Mouse (Mus musculus): ENCODE data around the gene Srgap3. TPM values are rescaled to one million over a fixed set of nuclear protein-coding genes. Genes with fewer than 3 reads are reported as not detected.
A peak's percentile ranks its signal among the peaks of the same experiment; 100 is the strongest.

Srgap3 gene
- polyA plus RNA-seq, 1 experiment from 2014 or later: 11.0 TPM

DNA sequence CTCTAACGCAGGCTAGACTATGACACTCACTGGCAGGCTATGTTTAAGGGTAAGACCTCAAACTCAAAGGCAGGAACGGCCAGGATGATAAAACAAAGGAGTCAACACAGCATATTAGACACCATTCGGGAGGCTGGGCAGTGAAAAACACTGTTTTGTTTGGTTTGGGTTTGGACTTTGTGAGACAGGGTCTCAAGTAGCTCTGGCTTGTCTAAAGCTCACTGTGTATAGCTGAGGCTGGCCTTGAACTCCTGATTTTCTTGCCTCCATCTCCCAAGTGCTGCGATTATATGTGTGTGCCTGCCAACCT lies 136.6 kb downstream of the Srgap3 start:
- WGBS: 78% methylated on average over 4 of the region's 4 CpGs
- DNase-seq (ENCODE audit: low spot score): no peak
- no peaks in the 10 kb centered on the region for H3K36me3 ChIP-seq (replicated peaks; ENCODE audit: control insufficient read depth, insufficient read depth, low read depth, low read length)
- no peak overlapping the region for H3K4me3 ChIP-seq (ENCODE audit: low read depth, low read length)
- H3K9ac ChIP-seq (replicated peaks; ENCODE audit: low read length): no peak overlapping the region
- H3K4me1 ChIP-seq (ENCODE audit: control insufficient read depth, insufficient read depth, low read length): no peaks in the 10 kb centered on the region
- H3K27ac ChIP-seq (replicated peaks; ENCODE audit: low read depth, low read length): peak overlapping the region; percentile 69; the same call in 1 of the 2 replicates
- no peaks in the 10 kb centered on the region for H3K9me3 ChIP-seq (replicated peaks; ENCODE audit: control insufficient read depth, low read length)
- no peak for ATAC-seq (replicated peaks; ENCODE audit: insufficient number of reproducible peaks, low FRiP score, low TSS enrichment, low read depth)
- no peaks in the 10 kb centered on the region for H3K27me3 ChIP-seq (ENCODE audit: control insufficient read depth, insufficient read depth, low read length)
- H3K4me2 ChIP-seq (ENCODE audit: low read depth, low read length): no peak overlapping the region

GRCm38 (mm10) chr6:112809658-112810520 lies 137.2 kb downstream of the Srgap3 start:
- H3K9ac ChIP-seq (replicated peaks; ENCODE audit: low read length): no peak overlapping the region
- no peaks in the 10 kb centered on the region for H3K4me1 ChIP-seq (ENCODE audit: control insufficient read depth, insufficient read depth, low read length)
- no peak overlapping the region for H3K4me2 ChIP-seq (ENCODE audit: low read depth, low read length)
- H3K27me3 ChIP-seq (ENCODE audit: control insufficient read depth, insufficient read depth, low read length): no peaks in the 10 kb centered on the region
- no peaks in the 10 kb centered on the region for H3K36me3 ChIP-seq (replicated peaks; ENCODE audit: control insufficient read depth, insufficient read depth, low read depth, low read length)
- H3K27ac ChIP-seq (replicated peaks; ENCODE audit: low read depth, low read length): peak overlapping the region; percentile 69; the same call in 1 of the 2 replicates
- DNase-seq (ENCODE audit: low spot score) (peak; percentile 45), ATAC-seq (replicated peaks; ENCODE audit: insufficient number of reproducible peaks, low FRiP score, low TSS enrichment, low read depth) (peak; percentile 85)
- H3K9me3 ChIP-seq (replicated peaks; ENCODE audit: control insufficient read depth, low read length): no peaks in the 10 kb centered on the region
- 39% methylated on average over 15 of the region's 15 CpGs for WGBS
- H3K4me3 ChIP-seq (ENCODE audit: low read depth, low read length): no peak overlapping the region

GRCm38 (mm10) chr6:112808738-112809137 lies 138.3 kb downstream of the Srgap3 start:
- DNase-seq (ENCODE audit: low spot score): no peak
- no peak overlapping the region for H3K4me2 ChIP-seq (ENCODE audit: low read depth, low read length)
- ATAC-seq (replicated peaks; ENCODE audit: insufficient number of reproducible peaks, low FRiP score, low TSS enrichment, low read depth): no peak
- no peak overlapping the region for H3K27ac ChIP-seq (replicated peaks; ENCODE audit: low read depth, low read length)
- H3K9ac ChIP-seq (replicated peaks; ENCODE audit: low read length): no peak overlapping the region
- H3K36me3 ChIP-seq (replicated peaks; ENCODE audit: control insufficient read depth, insufficient read depth, low read depth, low read length): no peaks in the 10 kb centered on the region
- 81% methylated on average over 9 of the region's 9 CpGs for WGBS
- no peaks in the 10 kb centered on the region for H3K4me1 ChIP-seq (ENCODE audit: control insufficient read depth, insufficient read depth, low read length)
- H3K4me3 ChIP-seq (ENCODE audit: low read depth, low read length): no peak overlapping the region
- H3K27me3 ChIP-seq (ENCODE audit: control insufficient read depth, insufficient read depth, low read length): no peaks in the 10 kb centered on the region
- no peaks in the 10 kb centered on the region for H3K9me3 ChIP-seq (replicated peaks; ENCODE audit: control insufficient read depth, low read length)

GRCm38 (mm10) chr6:112801917-112802316 lies 145.1 kb downstream of the Srgap3 start:
- H3K9ac ChIP-seq (replicated peaks; ENCODE audit: low read length): no peak overlapping the region
- H3K4me1 ChIP-seq (ENCODE audit: control insufficient read depth, insufficient read depth, low read length): no peaks in the 10 kb centered on the region
- ATAC-seq (replicated peaks; ENCODE audit: insufficient number of reproducible peaks, low FRiP score, low TSS enrichment, low read depth) (no peak), DNase-seq (ENCODE audit: low spot score) (no peak)
- H3K9me3 ChIP-seq (replicated peaks; ENCODE audit: control insufficient read depth, low read length): no peaks in the 10 kb centered on the region
- no peak overlapping the region for H3K4me2 ChIP-seq (ENCODE audit: low read depth, low read length)
- H3K27ac ChIP-seq (replicated peaks; ENCODE audit: low read depth, low read length): no peak overlapping the region
- 72% methylated on average over 3 of the region's 3 CpGs for WGBS
- no peaks in the 10 kb centered on the region for H3K27me3 ChIP-seq (ENCODE audit: control insufficient read depth, insufficient read depth, low read length)
- no peak overlapping the region for H3K4me3 ChIP-seq (ENCODE audit: low read depth, low read length)
- no peaks in the 10 kb centered on the region for H3K36me3 ChIP-seq (replicated peaks; ENCODE audit: control insufficient read depth, insufficient read depth, low read depth, low read length)

DNA sequence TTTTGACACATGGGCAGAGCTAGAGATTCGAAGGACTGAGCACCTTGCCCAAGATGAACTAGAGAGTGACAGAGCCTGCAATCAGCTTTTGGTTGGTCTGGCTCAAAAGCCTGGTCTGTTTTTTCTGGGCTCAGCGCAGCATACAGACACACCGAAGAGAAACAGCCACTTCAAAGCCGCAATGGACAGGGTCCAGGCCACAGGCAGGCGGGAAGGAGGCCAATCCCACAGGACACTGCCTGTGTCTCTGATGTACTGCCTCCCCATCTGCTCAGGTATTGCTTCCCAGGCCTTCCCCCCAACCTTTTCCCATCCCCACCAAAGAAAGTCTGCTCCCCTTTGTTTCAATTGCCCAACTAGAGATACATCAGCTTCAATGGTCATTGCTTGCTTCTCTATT lies 148.7 kb downstream of the Srgap3 start:
- DNase-seq (ENCODE audit: low spot score) (no peak), ATAC-seq (replicated peaks; ENCODE audit: insufficient number of reproducible peaks, low FRiP score, low TSS enrichment, low read depth) (no peak)
- Histone ChIP-seq H3K9me3 (replicated peaks; ENCODE audit: control insufficient read depth, low read length) (no peaks in the 10 kb centered on the region), H3K9ac (replicated peaks; ENCODE audit: low read length) (no peak overlapping the region), H3K27ac (replicated peaks; ENCODE audit: low read depth, low read length) (no peak overlapping the region), H3K27me3 (ENCODE audit: control insufficient read depth, insufficient read depth, low read length) (no peaks in the 10 kb centered on the region), H3K4me3 (ENCODE audit: low read depth, low read length) (no peak overlapping the region), H3K4me2 (ENCODE audit: low read depth, low read length) (no peak overlapping the region), H3K36me3 (replicated peaks; ENCODE audit: control insufficient read depth, insufficient read depth, low read depth, low read length) (no peaks in the 10 kb centered on the region), H3K4me1 (ENCODE audit: control insufficient read depth, insufficient read depth, low read length) (no peaks in the 10 kb centered on the region)
- 91% methylated on average over 5 of the region's 5 CpGs for WGBS

- H3K4me2 ChIP-seq (ENCODE audit: low read depth, low read length): no peak overlapping the region
- H3K27ac ChIP-seq (replicated peaks; ENCODE audit: low read depth, low read length): no peak overlapping the region
- H3K9ac ChIP-seq (replicated peaks; ENCODE audit: low read length): no peak overlapping the region
- no peaks in the 10 kb centered on the region for H3K4me1 ChIP-seq (ENCODE audit: control insufficient read depth, insufficient read depth, low read length)
- H3K36me3 ChIP-seq (replicated peaks; ENCODE audit: control insufficient read depth, insufficient read depth, low read depth, low read length): no peaks in the 10 kb centered on the region
- no peak for DNase-seq (ENCODE audit: low spot score)
- no peak overlapping the region for H3K4me3 ChIP-seq (ENCODE audit: low read depth, low read length)
- 88% methylated on average over 2 of the region's 2 CpGs for WGBS
- no peaks in the 10 kb centered on the region for H3K27me3 ChIP-seq (ENCODE audit: control insufficient read depth, insufficient read depth, low read length)
- no peak for ATAC-seq (replicated peaks; ENCODE audit: insufficient number of reproducible peaks, low FRiP score, low TSS enrichment, low read depth)
- H3K9me3 ChIP-seq (replicated peaks; ENCODE audit: control insufficient read depth, low read length): no peaks in the 10 kb centered on the region
Measured at GRCm38 (mm10) chr6:112796607-112797006, 150.5 kb downstream of the Srgap3 start.

- Histone ChIP-seq H3K27me3 (ENCODE audit: control insufficient read depth, insufficient read depth, low read length) (no peaks in the 10 kb centered on the region), H3K9ac (replicated peaks; ENCODE audit: low read length) (no peak overlapping the region), H3K27ac (replicated peaks; ENCODE audit: low read depth, low read length) (no peak overlapping the region), H3K4me2 (ENCODE audit: low read depth, low read length) (no peak overlapping the region), H3K4me1 (ENCODE audit: control insufficient read depth, insufficient read depth, low read length) (no peaks in the 10 kb centered on the region), H3K4me3 (ENCODE audit: low read depth, low read length) (no peak overlapping the region), H3K36me3 (replicated peaks; ENCODE audit: control insufficient read depth, insufficient read depth, low read depth, low read length) (no peaks in the 10 kb centered on the region), H3K9me3 (replicated peaks; ENCODE audit: control insufficient read depth, low read length) (no peaks in the 10 kb centered on the region)
- ATAC-seq (replicated peaks; ENCODE audit: insufficient number of reproducible peaks, low FRiP score, low TSS enrichment, low read depth) (no peak), DNase-seq (ENCODE audit: low spot score) (no peak)
- WGBS: 89% methylated on average over 5 of the region's 5 CpGs
Measured at GRCm38 (mm10) chr6:112793887-112794286, 153.2 kb downstream of the Srgap3 start.

DNA sequence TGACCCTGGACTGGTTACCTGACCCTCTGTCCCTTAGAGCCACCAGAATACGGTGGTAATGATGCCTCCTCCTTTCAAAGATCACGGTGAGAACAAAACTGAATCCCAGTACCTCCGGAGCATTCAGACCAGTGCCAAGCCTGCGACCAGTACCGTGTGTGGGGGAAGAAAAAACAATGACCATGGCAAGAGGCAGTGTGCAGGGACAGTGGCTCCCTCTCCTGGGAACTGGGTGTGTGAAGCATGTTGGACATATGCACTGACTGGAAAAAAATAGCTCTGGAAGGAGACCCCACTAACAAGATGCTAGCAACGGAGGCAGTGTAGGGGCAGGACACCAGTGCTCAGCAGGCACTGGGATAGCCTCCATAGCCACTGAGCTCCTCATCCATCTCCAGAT lies 157.2 kb downstream of the Srgap3 start:
- Histone ChIP-seq H3K27ac (replicated peaks; ENCODE audit: low read depth, low read length) (no peak overlapping the region), H3K4me2 (ENCODE audit: low read depth, low read length) (no peak overlapping the region), H3K9me3 (replicated peaks; ENCODE audit: control insufficient read depth, low read length) (no peaks in the 10 kb centered on the region), H3K36me3 (replicated peaks; ENCODE audit: control insufficient read depth, insufficient read depth, low read depth, low read length) (no peaks in the 10 kb centered on the region), H3K4me1 (ENCODE audit: control insufficient read depth, insufficient read depth, low read length) (no peaks in the 10 kb centered on the region), H3K9ac (replicated peaks; ENCODE audit: low read length) (no peak overlapping the region), H3K27me3 (ENCODE audit: control insufficient read depth, insufficient read depth, low read length) (no peaks in the 10 kb centered on the region), H3K4me3 (ENCODE audit: low read depth, low read length) (no peak overlapping the region)
- 72% methylated on average over 6 of the region's 6 CpGs for WGBS
- DNase-seq (ENCODE audit: low spot score) (no peak), ATAC-seq (replicated peaks; ENCODE audit: insufficient number of reproducible peaks, low FRiP score, low TSS enrichment, low read depth) (no peak)
